Mouse (Mus musculus): Measurements from ENCODE around the gene Ercc4.

The Ercc4 gene

DNA sequence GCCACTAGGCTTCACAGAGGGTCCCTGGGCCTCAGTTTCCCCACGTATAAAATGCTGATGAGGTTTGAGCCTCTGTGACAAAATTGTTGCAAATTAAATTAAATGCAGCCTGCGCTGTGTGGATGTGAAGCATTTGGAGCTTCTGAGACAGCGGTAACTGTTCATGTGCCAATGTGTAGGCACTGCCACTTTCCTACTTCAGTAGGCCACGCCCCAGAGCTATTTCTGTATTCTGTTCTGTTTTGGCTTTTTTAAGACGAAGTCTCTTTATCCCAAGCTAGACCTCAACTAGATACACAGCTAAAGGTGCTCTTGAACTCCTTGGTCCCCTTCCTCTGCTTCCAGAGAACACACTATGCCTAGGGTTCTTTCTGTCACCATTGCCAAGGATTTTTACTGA, 85.4 kb downstream of the Ercc4 start:
- no peak for DNase-seq (ENCODE audit: low spot score)

DNA sequence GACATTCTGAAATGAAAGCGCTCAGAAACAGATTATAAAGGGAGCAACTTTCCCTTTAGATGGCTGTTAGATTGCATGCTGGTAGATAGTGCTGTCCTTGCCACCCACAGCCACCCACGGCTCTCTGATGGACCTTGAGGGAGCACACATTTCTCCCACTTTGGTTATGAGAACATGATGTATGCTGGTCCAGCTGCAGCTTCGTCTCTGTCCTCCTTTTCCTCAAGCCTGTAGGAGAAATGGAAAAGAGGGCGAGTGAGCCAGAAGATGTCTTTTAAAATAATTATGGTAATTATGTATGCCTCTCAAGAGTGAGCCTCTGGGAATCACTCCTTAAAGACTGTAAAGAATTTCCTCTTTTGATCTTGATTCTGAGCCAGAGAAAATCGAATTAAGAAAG, 87.1 kb downstream of the Ercc4 start:
- DNase-seq (ENCODE audit: low spot score): no peak

DNA sequence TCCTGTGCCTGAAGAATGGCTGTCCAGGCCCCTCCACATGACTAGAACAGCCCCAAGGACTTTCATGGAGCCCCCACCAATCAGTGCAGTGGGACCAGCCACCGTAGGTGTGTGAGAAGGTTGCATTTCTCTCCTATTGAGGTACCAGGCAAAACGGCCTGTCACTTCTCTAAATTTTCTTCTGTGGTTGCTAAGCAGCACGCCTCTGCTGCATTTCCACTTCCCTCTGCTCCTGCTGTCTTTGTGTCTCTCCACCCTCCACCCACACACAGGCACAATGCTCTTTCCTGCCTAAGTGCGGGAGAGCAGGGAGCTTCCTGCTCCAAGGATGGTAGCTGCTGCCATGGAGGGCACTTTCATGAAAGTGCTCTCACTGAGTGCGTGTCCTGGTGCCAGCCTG, 87.8 kb downstream of the Ercc4 start:
- DNase-seq (ENCODE audit: low spot score): no peak

DNA sequence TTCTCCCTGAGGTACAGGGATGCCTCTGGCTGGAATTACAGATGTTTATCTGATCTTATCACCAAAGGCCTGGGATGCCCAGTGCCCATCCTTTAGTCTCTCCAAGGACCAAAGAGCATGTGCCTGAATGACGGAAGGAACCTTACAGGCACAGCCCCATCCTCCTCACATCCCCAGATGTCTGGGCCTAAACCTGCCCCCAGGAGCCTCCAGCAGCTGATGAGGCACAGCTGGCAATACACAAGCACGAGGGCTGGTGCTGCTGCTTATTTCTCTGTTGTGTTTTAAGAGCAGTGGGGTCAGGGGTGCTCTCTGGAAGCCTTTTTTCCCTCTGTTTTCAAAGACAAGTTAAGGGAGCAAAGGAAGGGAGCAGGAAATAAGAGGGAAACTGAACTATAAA, 89.7 kb downstream of the Ercc4 start:
- no peak for DNase-seq (ENCODE audit: low spot score)

Measured in adipocyte (in vitro differentiated cells).